Mouse (Mus musculus) liver, postnatal 0 days (tissue): ENCODE data around the gene Snai1.

ENCODE experiments used
- CTCF ChIP-seq: sonication (generic); IDR thresholded peaks from 2 replicates; pipeline ENCODE4 v1.5.1; 2016; ENCODE audit warnings: antibody characterized with exemption, low read depth
- EP300 ChIP-seq: IDR thresholded peaks from 2 replicates; pipeline ENCODE4 v1.6.1; 2016; ENCODE audit warnings: antibody characterized with exemption, low read depth, mild to moderate bottlenecking

GRCm38 (mm10) chr2:167550341-167550854 is 12.4 kb downstream of the Snai1 start:
- TF ChIP-seq CTCF (no peak), EP300 (no peak)
